Mouse (Mus musculus) lung, adult 2 months (tissue): ENCODE measurements around the gene Ackr3.

Experiments used
- CTCF ChIP-seq: fragments of 200-500 bp; IDR thresholded peaks from 2 replicates; pipeline ENCODE4 v1.5.1; 2011; ENCODE audit warnings: mild to moderate bottlenecking, low read length, control low read depth; ENCODE audit not compliant: insufficient read depth
- POLR2A ChIP-seq: fragments of 200-500 bp; IDR thresholded peaks from 2 replicates; pipeline ENCODE4 v1.6.1; 2011; ENCODE audit warnings: low read depth, mild to moderate bottlenecking, control low read depth, low read length, borderline replicate concordance; ENCODE audit errors: extremely low read depth

DNA sequence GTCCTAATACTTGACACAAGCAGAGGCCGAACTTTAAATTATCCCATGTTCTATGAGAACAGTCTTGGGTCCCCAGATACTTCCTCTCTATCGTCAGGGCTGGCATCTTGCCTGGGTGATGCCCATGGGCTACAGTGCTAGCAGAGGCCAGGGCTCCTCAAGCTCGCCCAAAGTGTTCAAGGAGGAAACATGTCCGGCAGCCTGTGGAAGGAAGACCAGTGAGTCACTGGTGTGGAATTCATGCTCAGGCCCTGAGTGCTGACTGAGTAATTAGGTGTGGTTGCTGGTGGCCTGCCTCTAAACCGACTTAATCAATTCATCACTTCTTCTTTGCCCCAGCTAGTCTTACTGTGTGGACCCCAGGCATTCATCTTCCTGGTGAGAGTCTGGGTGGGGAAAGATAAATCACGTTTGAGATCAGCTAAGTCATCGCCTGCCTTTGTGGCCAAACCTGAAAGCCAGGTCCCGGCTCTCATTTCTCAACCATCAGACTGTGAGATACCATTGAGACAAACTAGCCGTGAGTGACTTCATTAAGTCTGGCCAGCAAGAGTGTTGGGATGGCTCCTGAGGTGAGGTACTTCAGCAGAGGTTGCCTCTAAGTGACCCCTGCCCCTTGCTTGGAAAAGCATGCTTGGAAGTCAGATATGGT is 21.9 kb downstream of the Ackr3 start:
- no peak for TF ChIP-seq POLR2A
- no peak for TF ChIP-seq CTCF
